Mouse (Mus musculus) layer of hippocampus, adult 11-12 months (tissue): ENCODE measurements around the gene Eif2ak4.

Experiments
- DNase-seq: peaks from one replicate; pipeline ENCODE4 v3.0.0; 2022; ENCODE audit warnings: low spot score

The Eif2ak4 gene

DNA sequence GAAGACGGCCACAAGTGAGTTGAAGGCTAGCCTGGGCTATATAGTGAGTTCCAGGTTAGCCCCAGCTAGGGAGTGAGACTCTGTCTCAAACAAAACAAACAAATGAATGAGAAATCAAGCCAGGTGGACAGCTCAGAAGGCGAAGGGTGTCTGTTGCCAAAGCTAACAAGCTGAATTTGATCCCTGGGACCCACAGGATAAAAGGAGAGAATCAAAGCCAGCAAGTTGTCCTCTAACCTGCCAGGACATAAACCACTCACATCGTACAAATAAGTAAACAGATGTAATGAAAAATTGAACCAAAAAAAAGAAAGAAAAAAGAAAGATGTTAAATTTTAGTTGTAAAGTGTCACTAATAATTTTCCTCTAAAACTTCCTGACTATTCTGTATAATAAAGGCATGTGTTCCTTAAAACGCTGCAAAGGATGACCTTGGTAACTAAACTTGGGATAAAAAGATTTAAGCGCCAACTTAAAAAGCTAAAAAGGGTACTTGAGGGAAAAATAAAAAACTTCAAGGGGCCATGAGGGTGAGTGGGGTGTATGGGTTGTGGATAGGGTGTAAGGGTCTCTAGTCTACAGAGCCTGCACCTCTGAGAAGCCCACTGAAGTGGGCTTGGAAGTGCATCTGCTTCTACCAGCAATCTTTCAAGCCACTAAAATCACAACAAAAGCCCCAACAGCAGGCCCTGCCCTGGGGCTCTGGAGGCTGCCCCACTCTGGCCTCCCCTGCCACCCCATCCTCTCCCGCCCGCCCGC lies 121.4 kb downstream of the Eif2ak4 start:
- no peak for DNase-seq

DNA sequence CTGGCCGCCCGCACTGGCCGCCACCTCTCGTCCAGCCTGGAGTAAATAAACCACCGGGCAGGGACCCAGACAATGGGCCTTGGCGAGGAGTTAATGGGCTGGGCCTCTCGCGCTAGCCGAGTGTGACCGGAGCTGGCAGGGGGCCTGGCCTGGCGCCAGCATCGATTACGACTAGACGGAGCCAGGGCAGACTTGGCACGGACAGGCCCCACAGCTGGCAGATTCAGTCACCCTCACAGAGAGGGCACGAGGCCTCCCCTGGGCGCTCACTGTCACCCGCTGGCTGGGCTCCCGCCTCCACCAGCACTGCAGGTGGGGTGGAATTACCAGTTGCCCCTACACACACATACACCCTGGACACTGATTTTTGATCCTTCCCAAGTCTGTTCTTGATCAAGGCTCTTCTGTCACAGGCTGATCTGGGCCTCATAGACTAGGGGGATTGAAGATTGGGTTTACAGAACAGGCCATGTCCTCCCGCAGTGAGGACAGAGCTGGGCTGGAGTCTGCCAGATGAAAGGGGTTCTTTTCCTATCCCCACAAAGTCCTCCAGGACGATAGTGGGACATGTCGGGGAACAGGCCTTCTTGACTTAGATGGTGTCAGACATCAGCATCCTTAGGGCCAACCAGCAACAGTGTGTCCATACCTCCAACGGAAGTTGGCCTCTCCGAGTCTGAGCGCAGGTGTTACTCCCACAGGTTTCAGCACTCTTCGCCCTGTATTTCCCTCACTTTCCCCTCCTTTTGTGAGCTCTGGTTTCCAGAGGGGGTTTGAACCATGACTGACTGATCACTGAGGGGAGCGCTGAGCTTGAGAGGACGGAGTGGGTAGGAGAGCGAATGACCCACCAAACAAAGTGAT lies 122.3 kb downstream of the Eif2ak4 start:
- DNase-seq = peak; percentile 91

DNA sequence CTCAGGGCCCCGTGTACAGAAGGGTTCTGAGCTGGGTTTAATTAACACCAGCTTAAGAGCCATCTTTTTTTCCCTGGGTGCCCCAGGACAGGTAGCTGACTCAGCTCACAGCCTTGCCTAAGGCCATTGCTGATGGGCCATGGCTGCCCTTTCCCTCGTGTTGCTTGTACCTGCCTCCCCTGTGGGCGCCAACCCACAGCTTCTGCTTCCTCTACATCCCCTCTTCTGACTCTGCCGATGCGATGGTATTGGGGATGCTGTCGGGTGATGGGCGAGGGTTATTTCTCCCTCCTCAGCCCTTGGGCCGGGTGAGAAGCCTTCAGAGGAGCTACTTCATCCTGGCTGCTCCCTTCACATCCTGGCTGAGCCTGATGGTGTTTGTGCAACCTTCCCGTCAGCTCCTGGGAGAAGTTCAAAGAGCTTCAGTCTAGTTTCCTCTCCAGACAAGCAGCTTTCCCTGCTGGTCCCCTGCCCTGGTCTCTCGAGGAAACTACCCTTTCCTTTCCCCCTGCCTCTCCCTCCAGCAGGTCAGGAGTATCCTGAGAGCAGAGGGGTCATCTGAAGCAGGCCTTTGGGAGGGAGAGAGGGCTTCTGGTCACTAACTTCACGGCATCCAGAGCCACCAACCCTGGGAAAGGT lies 123.5 kb downstream of the Eif2ak4 start:
- DNase-seq = no peak

DNA sequence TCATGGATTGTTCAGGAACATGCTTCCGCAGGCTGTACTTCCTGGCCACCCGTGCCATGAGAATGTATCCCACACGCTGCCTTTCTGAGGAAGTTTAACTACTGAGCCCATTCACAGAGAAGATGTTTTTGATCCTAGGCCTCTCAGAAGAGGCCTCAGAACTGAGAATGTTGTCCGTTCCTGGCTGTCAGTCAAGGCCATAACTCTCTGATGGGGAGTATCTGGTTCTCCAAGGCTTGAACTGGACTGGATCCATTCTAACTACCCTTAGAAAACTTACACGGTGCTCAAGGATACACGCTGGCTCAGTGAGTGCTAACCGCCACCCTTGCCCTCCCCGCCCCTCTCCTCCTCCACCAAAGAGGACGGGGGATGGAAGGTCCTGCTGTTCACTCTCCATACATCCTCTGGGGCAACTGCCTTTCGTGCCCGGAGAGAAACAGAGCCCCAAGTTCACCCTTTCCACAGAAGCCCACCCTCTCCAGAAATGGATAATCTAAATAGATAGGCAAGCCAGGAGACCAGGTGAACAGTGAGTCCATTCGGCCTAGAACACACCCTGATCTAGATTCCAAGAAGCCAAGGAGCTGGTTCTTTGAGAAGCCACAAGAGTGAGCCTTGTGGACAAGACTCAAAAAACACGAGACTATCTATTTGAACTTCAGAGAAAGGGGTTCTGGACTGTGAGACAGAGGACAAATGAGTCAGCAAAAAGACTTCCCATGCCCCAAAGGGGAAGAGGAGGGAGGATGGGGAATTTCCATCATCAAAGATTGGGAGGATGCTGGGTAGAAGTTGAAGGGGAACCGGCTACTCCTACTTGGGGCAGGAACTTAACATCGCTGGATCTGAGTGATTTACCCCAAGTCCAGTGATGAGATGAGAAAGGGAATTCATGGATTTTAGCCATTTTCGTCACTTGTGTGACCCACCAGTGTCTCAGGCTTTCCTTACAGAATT lies 124.3 kb downstream of the Eif2ak4 start:
- no peak for DNase-seq

DNA sequence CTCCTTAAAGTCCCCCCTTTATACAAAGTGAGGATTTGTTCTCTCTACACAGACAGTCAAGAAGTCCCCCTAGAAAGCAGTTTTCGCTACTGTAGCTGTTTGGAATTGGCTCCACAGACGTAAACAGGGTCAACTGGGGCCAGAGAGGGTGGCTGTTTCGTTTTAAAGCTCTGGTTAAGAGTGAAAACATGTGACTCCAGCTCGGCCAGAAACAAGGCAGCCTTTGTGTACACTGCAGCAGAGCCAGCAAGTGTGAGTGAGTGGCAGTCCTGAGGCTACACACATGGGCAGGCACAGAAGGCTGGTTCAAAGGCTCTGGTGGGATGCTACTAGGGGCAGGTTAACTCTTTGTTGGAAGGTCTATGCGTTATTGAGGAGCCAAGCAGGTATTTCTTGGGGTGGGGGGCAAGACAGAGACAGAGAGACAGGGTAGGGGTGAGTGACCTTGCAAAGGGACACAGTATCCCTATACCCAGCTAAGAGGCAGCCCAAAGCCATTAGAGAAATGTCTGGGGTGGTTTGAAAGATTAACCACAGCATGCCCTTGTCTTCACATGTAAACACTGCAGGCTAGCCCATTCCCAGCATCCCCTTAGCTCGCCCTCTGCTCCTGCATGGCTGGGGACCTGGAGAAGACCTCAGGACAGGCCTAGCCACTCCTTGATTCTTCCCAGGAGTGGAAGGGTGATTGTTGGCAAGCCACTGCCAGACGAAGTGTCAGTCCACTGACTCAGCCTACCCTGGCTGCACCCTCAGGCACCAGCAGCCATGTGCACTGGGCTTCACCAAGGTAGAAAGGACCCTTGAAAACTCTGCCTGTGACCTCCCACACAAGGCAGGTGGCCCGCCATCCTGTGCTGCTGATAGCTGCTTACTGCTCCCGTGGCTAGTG lies 131.9 kb downstream of the Eif2ak4 start:
- peak; percentile 52 for DNase-seq

DNA sequence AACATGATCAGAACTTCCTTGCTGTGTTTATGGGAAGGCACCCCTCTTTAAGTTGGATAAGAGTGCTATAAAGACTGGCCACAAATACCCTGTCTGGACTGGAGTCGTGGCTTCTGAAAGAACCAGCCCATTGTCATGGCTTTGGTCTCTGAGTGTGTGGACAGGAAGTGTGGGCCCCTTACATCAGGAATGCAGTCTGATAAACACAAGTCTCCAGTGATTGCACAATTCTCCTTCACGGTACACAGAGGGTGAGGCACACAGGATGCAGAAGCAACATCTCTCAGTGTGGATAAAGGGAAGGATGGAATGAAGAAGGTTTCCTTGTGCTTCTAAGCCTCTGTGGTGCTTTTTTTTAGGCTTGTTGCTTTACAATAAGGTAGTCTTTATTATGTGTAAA lies 133.8 kb downstream of the Eif2ak4 start:
- no peak for DNase-seq

DNA sequence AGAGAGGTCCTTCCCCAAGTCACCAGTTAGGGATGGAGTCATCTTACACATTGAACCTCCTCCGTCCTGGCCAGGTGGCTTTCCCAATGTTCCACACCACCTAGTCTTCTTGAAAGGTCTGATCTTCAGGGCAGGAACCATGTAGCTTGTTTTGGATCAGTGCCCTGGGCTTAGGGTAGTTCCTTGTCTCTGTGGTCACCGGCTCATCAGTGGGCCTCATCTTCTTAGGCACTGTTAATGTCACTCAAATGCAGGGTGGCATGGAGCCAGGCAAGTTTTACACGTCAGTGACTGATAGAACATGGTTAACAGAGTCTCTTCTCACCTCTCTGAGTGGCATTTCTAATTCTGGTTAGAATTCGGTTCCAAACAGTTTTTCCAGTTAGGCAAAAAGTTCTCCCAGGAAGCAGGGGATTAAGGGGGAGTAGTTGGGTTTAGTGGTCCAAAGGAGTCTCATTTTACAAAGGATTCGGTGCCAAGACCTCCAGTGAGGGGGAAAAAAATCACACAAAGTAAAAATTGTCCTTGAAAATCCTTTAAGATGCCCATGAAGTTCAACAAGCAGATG lies 134.8 kb downstream of the Eif2ak4 start:
- DNase-seq = no peak

DNA sequence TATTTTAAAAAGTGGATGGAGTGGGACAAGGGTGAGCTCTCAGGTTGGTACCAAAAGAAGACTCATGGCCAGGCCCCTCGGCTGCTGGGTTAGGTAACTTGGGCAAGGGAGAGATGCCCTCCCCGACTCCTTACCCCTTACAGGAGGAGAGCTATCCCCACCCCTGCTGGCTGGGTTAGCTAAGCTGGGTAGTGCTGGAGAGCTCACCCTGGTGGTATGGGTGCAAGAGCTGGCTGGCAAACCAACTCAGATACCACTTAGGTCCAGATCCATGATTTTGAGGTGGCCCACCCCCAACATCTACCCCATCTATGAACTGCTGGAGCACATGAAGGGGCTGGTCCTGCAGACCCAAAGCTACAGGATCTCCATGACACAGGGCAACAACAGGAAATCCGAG lies 136.4 kb downstream of the Eif2ak4 start:
- DNase-seq = no peak
